Mouse (Mus musculus): ENCODE results near the gene Gm20838. TPM values are rescaled to one million over a fixed set of nuclear protein-coding genes. Genes with fewer than 3 reads are reported as not detected.
"Not testable (repeated sequence)": the region's sequence is repeated elsewhere in the genome, so short reads cannot be mapped to it uniquely, and the experiment has no call there.

Gm20838 gene
- polyA plus RNA-seq (2021): not detected

GRCm38 (mm10) chrY:33543064-33543463, at the start of gene Gm20838:
TSS of gene Gm20838 (minus strand) at chrY:33543164.
- DNase-seq (ENCODE audit: low read depth, low spot score); POLR2A ChIA-PET; ATAC-seq; H3K27me3 ChIP-seq; CTCF ChIA-PET; in situ Hi-C loops (cut with MboI; ENCODE audit: low pct_unique_long_range_greater_than_20kb): not testable (repeated sequence)

Measured in Patski (cell line).